Mouse (Mus musculus) E14TG2a.4 (cell line): ENCODE measurements at regions not wholly inside any gene's neighbourhood (a gene's known extent, or its start where the extent isn't known, plus 50 kb on each side); places are given as distances from the start of the nearest gene placed in this dataset.

Source experiments
- H3K27me3 ChIP-seq: 2 replicates; pipeline ENCODE4 v1.6.1; 2014; ENCODE audit warnings: low read length, control low read depth; ENCODE audit not compliant: insufficient read depth
- H3K36me3 ChIP-seq: 2 replicates; pipeline ENCODE4 v1.6.1; 2014; ENCODE audit warnings: low read length, control low read depth; ENCODE audit not compliant: insufficient read depth
- H3K4me1 ChIP-seq: replicated peaks from 2 replicates; pipeline ENCODE4 v1.6.1; 2014; ENCODE audit warnings: low read depth, low read length, control low read depth
- H3K4me3 ChIP-seq: replicated peaks from 2 replicates; pipeline ENCODE4 v1.5.1; 2014; ENCODE audit warnings: mild to moderate bottlenecking, low read length
- H3K9me3 ChIP-seq: 2 replicates; pipeline ENCODE4 v1.6.1; 2014; ENCODE audit warnings: low read length, control low read depth
- CTCF ChIP-seq: conservative IDR thresholded peaks from 2 replicates; pipeline ENCODE4 v1.5.1; 2014; ENCODE audit warnings: low read length
- NANOG ChIP-seq: IDR thresholded peaks from 2 replicates; pipeline ENCODE4 v1.6.1; 2014; ENCODE audit warnings: borderline replicate concordance, low read length, mixed read lengths
- POU5F1 ChIP-seq: IDR thresholded peaks from 2 replicates; pipeline ENCODE4 v1.6.1; 2014; ENCODE audit warnings: low read length, borderline replicate concordance

GRCm38 (mm10) chr4:62889708-62890107 is 75.7 kb upstream of the Zfp618 start:
- H3K27me3 ChIP-seq = peaks cover 12% of the 10 kb centered on the region
- peaks cover 40% of the 10 kb centered on the region for H3K4me1 ChIP-seq
- H3K9me3 ChIP-seq = no peaks in the 10 kb centered on the region
- no peak overlapping the region; the same call in 1 of the 2 replicates for H3K4me3 ChIP-seq
- TF ChIP-seq POU5F1 (no peak), CTCF (peak; percentile 76)
- H3K36me3 ChIP-seq = no peaks in the 10 kb centered on the region

- Histone ChIP-seq H3K4me3 (peak overlapping the region; percentile 26; the same call in 1 of the 2 replicates), H3K36me3 (no peaks in the 10 kb centered on the region), H3K4me1 (peaks cover 40% of the 10 kb centered on the region), H3K9me3 (no peaks in the 10 kb centered on the region), H3K27me3 (peaks cover 6% of the 10 kb centered on the region; the same call in 1 of the 2 replicates)
- TF ChIP-seq CTCF = no peak
- no peak for TF ChIP-seq NANOG
- no peak; the same call in 1 of the 2 replicates for TF ChIP-seq POU5F1
Measured at GRCm38 (mm10) chr4:62890588-62891580, 74.5 kb upstream of the Zfp618 start.

GRCm38 (mm10) chr4:62912891-62913290 is 52.5 kb upstream of the Zfp618 start:
- Histone ChIP-seq H3K36me3 (no peaks in the 10 kb centered on the region), H3K4me3 (no peak overlapping the region), H3K27me3 (no peaks in the 10 kb centered on the region), H3K9me3 (peaks cover 14% of the 10 kb centered on the region), H3K4me1 (no peaks in the 10 kb centered on the region)
- no peak for TF ChIP-seq NANOG
- no peak for TF ChIP-seq CTCF
- no peak for TF ChIP-seq POU5F1
